Mouse (Mus musculus) hindbrain, embryonic 11.5 days (tissue): ENCODE measurements around the gene Cacna1d. TPM values are rescaled to one million over a fixed set of nuclear protein-coding genes. Genes with fewer than 3 reads are reported as not detected.

ENCODE experiments used
- ATAC-seq: fragments of 200-750 bp; cut with Nextera tagmentation; 2 replicates; pipeline ENCODE4 v1.8.0; 2017; ENCODE audit warnings: mild to moderate bottlenecking, moderate TSS enrichment, moderate library complexity; ENCODE audit not compliant: low FRiP score
- DNase-seq: peaks from one replicate; pipeline ENCODE4 v3.0.0-alpha.2; 2015; ENCODE audit warnings: low spot score
- H3K27ac ChIP-seq: fragments of 300-500 bp; sonication (generic); 2 replicates; pipeline ENCODE4 v1.5.1; 2014; ENCODE audit warnings: mild to moderate bottlenecking, low read depth, low read length
- H3K27me3 ChIP-seq: fragments of 300-500 bp; sonication (generic); 2 replicates; pipeline ENCODE4 v1.6.1; 2014; ENCODE audit warnings: mild to moderate bottlenecking, low read length, moderate library complexity, mixed read lengths; ENCODE audit not compliant: control insufficient read depth, insufficient read depth
- H3K36me3 ChIP-seq: fragments of 300-500 bp; sonication (generic); 2 replicates; pipeline ENCODE4 v1.6.1; 2014; ENCODE audit warnings: mild to moderate bottlenecking, low read length, moderate library complexity, mixed read lengths; ENCODE audit not compliant: control insufficient read depth, insufficient read depth
- H3K4me1 ChIP-seq: fragments of 300-500 bp; sonication (generic); replicated peaks from 2 replicates; pipeline ENCODE4 v1.6.1; 2014; ENCODE audit warnings: low read length, mixed read lengths; ENCODE audit not compliant: control insufficient read depth, insufficient read depth
- H3K4me2 ChIP-seq: fragments of 300-500 bp; sonication (generic); replicated peaks from 2 replicates; pipeline ENCODE4 v1.6.1; 2014; ENCODE audit warnings: mild to moderate bottlenecking, low read depth, low read length
- H3K4me3 ChIP-seq: fragments of 300-500 bp; sonication (generic); 2 replicates; pipeline ENCODE4 v1.5.1; 2014; ENCODE audit warnings: low read depth, low read length
- H3K9ac ChIP-seq: fragments of 300-500 bp; sonication (generic); 2 replicates; pipeline ENCODE4 v1.6.1; 2014; ENCODE audit warnings: low read depth, low read length
- H3K9me3 ChIP-seq: fragments of 300-500 bp; sonication (generic); 2 replicates; pipeline ENCODE4 v1.6.1; 2016; ENCODE audit warnings: low read length; ENCODE audit not compliant: control insufficient read depth
- WGBS: fragments of 180-500 bp; shearing (Covaris S2); extraction: QIAGEN DNeasy Blood & Tissue Kit; methylation state at CpG from one replicate; pipeline ENCODE4 v1.1.7; 2014; 5-methylcytosine and 5-hydroxymethylcytosine counted together
- polyA plus RNA-seq: library from polyadenylated mRNA; unstranded; fragments of >200 nt; fragmentation: Nextera tagmentation; extraction: Ambion mirVana; gene quantifications from 2 replicates; pipeline ENCODE4 v1.2.1, GENCODE M21; 2014

Gene Cacna1d
- polyA plus RNA-seq, 1 experiment from 2014 or later = 2.9 TPM

DNA sequence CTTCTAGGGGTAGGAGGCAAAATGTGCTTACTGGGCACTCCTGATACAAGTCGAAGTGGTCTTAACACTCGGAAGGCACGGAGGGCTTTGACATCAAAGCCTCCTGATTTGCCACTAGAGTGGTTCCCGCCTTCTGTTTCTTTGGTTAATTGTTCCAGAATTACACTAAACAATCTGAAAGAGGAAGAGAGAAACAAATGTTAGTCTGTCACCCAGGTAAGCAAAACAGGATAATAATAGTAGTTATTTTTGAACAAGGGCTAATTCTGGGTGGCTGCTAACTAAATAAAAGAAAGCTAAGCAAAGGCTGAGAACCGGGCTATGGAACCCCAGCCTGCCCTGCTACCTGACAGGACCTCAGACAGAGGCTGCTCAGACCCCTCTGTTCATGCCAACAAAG, 307.2 kb downstream of the Cacna1d start:
- Histone ChIP-seq H3K27me3 (no peaks in the 10 kb centered on the region), H3K36me3 (no peaks in the 10 kb centered on the region), H3K9ac (no peak overlapping the region), H3K4me1 (no peaks in the 10 kb centered on the region), H3K4me3 (no peak overlapping the region), H3K9me3 (no peaks in the 10 kb centered on the region), H3K4me2 (no peak overlapping the region), H3K27ac (no peak overlapping the region)
- no peak for ATAC-seq
- WGBS = 75% methylated on average over 5 of the region's 5 CpGs
- DNase-seq = no peak

DNA sequence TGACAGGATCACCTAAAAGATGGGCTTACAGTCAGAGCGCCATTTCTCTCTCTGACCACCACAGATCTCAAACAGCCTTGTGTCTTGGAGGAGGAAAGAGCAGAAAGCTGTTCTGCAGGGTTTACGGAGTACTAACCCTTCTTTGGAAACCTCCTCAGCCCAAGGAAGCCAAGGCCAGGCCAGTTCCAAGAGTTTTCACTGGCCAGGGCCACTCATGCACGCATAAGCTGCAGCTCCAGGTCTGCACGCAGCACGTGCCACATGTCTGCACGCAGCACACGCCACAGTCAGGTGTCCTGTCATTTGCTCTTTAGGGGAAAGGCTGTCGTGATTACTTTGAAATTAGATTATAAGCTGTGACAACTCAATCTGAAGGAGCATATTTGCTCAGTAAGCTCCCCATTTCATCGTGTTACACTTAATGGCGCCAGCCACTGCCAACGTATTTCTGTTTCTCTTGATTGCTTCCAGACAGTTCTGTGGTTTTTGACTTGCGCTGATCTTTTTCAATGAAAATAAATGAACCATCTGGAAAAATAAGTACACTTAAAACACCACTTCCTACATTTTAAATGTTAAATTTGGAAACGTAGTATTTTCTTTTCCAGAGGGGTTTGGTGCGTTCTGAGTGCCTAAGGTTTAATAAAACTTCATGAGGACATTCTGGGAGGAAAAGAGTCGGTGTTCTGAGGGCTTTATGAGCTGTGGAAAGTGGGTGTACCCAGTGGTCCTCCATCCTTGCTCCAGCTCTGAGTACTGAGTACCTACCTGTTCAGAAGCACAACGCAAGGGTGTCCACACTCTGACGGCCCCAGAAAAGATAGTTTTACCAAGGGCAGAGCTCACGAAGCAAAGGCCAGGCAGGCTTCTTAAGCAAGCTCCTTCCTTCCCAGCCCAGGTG, 308.4 kb downstream of the Cacna1d start:
- H3K4me1 ChIP-seq = no peaks in the 10 kb centered on the region
- no peaks in the 10 kb centered on the region for H3K9me3 ChIP-seq
- no peak overlapping the region for H3K9ac ChIP-seq
- no peaks in the 10 kb centered on the region for H3K36me3 ChIP-seq
- no peak overlapping the region for H3K4me2 ChIP-seq
- no peak overlapping the region for H3K27ac ChIP-seq
- no peak overlapping the region for H3K4me3 ChIP-seq
- ATAC-seq = no peak
- no peaks in the 10 kb centered on the region for H3K27me3 ChIP-seq
- WGBS = 84% methylated on average over 18 of the region's 18 CpGs
- DNase-seq = no peak

DNA sequence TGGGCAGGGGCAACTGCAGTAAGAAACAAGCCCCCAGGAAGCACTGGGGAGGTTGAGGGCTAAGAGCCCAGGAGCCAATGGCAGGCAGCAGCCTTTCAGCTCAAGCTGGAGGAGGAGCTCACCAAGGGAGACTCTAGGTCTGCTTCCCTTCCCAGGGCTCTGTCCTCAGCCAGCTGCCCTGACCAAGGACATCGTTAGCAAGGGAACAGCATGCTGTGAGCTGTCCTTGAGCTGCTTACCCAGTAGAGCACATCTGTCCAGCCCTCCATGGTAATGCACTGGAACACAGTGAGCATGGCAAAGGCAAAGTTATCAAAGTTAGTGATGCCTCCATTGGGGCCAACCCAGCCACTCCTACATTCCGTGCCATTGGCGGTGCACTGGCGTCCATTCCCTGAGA, 312.9 kb downstream of the Cacna1d start:
- 83% methylated on average over 4 of the region's 4 CpGs for WGBS
- Histone ChIP-seq H3K27me3 (no peaks in the 10 kb centered on the region), H3K36me3 (no peaks in the 10 kb centered on the region), H3K4me2 (no peak overlapping the region), H3K27ac (no peak overlapping the region), H3K9me3 (no peaks in the 10 kb centered on the region), H3K4me3 (no peak overlapping the region), H3K9ac (no peak overlapping the region), H3K4me1 (no peaks in the 10 kb centered on the region)
- no peak for ATAC-seq
- no peak for DNase-seq

DNA sequence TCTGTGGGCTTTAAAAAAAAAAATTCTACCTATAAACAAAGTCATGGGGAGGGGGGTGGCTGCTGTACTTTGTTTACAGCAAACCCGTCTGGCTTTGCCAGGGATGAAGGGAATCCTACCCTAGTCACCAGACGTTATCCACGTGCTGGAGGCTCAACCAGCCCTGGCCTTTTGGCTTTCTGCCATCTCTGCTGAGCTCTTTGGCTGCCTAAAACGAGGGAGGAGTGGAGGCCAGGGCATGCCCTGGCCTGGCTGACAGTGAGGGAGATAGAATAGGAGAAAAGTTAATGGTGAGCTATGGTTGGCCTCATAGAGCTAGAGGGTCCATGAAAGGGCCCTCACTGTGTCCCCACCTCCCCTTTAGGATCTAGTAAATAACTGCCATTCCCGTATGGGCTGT, 313.4 kb downstream of the Cacna1d start:
- WGBS = 65% methylated on average over 5 of the region's 5 CpGs
- H3K9me3 ChIP-seq = no peaks in the 10 kb centered on the region
- DNase-seq = no peak

DNA sequence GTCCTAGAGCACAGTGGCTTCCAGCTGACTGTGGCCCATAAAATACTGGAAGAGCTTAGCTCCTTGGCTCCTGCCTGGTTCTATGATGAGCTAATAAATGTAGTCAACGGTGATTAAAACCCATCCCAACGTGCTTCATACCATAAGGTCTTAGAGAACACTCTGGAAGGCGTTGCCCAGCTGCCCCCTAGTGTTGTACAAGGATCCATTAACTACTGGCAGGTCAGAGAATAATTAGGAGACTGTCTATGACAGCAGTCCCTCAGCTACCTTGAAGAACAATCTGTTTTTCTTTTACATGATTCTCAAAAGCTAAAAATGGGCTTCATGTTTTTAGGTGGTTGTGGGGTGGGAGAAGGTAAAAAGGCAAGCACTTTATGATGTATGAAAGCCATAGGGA, 315.9 kb downstream of the Cacna1d start:
- Histone ChIP-seq H3K4me1 (no peaks in the 10 kb centered on the region), H3K4me3 (no peak overlapping the region), H3K36me3 (no peaks in the 10 kb centered on the region), H3K27ac (no peak overlapping the region), H3K4me2 (no peak overlapping the region), H3K9me3 (no peaks in the 10 kb centered on the region), H3K9ac (no peak overlapping the region), H3K27me3 (no peaks in the 10 kb centered on the region)
- DNase-seq (no peak), ATAC-seq (no peak)
- 67% methylated on average over 3 of the region's 3 CpGs for WGBS

More for the DNA sequence above, 313.4 kb downstream of the Cacna1d start:
- H3K36me3 ChIP-seq = no peaks in the 10 kb centered on the region
- no peaks in the 10 kb centered on the region for H3K4me1 ChIP-seq
- ATAC-seq = no peak
- H3K27ac ChIP-seq = no peak overlapping the region
- no peaks in the 10 kb centered on the region for H3K27me3 ChIP-seq
- no peak overlapping the region for H3K4me3 ChIP-seq
- no peak overlapping the region for H3K9ac ChIP-seq
- no peak overlapping the region for H3K4me2 ChIP-seq

DNA sequence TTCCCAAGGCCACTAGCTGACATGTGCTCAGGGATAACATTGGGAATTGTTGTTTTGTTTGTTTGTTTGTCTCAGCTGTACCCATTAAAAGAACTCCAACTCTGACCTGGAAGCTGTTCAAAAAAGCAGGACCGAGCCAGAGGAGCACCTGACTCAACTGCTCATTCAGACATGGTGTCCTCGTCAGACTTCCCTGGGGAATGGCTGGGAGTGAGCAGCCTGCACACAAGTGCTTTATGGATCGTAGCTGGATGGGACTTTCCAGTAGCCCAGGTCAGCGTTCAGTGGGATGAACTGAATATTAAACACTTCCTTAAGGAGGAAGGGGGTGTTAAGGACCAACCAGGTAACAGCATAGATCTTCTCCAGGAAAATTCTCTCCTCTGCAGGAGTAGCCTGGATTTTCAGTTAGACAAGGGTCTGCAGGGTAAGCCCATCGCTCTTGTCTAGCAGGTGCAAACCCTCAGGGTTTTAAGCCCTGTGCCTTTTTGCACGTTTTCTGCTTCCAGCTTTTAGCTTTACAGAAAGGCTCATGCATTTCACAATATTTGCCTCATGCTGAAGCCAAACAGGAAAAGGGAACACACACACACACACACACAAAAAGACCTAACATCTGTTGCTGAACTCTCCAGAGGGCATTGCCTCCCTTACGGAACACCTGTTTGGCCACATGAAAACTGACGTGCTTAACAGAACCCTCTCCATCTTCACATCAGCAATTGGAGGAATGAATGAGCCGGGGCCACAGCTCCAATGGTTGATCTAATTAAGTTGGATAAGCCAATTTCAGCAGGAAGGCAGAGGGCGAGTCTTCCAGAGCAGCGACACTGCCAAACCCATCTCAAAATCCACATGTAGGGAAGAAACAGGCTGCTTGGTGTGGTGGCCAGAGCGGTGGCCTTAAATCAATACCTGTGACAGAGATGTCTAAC, 318.2 kb downstream of the Cacna1d start:
- no peak for DNase-seq
- Histone ChIP-seq H3K27ac (no peak overlapping the region), H3K36me3 (no peaks in the 10 kb centered on the region), H3K27me3 (no peaks in the 10 kb centered on the region), H3K4me1 (no peaks in the 10 kb centered on the region), H3K9me3 (no peaks in the 10 kb centered on the region), H3K4me3 (no peak overlapping the region), H3K9ac (no peak overlapping the region), H3K4me2 (no peak overlapping the region)
- ATAC-seq = no peak
- WGBS = 83% methylated on average over 12 of the region's 12 CpGs

DNA sequence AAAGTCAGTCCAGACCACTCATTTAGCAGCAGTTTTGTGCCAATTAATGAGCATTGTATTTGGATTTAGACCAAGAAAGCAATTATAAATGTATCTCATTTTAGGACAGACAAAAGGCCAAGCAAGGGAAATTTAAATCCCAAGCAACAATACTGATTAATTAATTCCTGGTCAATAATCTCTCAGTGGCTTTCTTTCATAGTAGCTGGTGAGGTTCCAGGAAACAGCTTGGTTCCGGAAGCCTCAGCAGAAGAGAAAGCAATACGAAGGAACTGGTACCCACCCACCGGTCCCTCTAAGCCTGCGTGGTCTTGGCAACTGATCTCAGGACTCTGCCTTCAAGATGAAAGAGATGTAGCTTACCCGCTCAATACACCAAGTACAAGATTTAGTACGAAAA, 319.7 kb downstream of the Cacna1d start:
- Histone ChIP-seq H3K27ac (no peak overlapping the region), H3K4me2 (no peak overlapping the region), H3K4me3 (no peak overlapping the region), H3K9ac (no peak overlapping the region), H3K36me3 (no peaks in the 10 kb centered on the region), H3K27me3 (no peaks in the 10 kb centered on the region), H3K4me1 (no peaks in the 10 kb centered on the region), H3K9me3 (no peaks in the 10 kb centered on the region)
- ATAC-seq (no peak), DNase-seq (no peak)
- WGBS = 93% methylated on average over 6 of the region's 6 CpGs

DNA sequence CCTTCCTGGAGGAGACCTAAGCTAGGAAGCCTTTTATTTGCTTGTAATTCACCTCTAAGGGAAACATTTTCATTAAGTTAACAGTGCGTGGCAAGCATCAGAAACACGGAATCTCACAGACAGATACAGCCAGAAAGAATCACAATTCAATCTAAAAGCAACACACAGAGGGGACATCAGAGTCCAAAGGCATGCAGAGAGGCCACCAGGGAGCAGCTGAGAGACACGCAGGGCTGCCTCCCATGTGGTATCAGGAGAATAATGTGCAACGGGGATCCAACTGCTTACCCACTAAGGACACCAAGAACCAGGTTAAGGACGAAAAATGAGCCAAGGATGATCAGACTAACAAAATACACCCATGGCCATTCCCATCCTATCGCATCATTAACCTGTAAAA, 320.2 kb downstream of the Cacna1d start:
- H3K36me3 ChIP-seq = no peaks in the 10 kb centered on the region
- ATAC-seq (no peak), DNase-seq (no peak)
- H3K9me3 ChIP-seq = no peaks in the 10 kb centered on the region
- H3K4me2 ChIP-seq = no peak overlapping the region
- H3K27ac ChIP-seq = no peak overlapping the region
- no peaks in the 10 kb centered on the region for H3K4me1 ChIP-seq
- H3K4me3 ChIP-seq = no peak overlapping the region
- H3K9ac ChIP-seq = no peak overlapping the region
- no peaks in the 10 kb centered on the region for H3K27me3 ChIP-seq
- WGBS = 54% methylated on average over 6 of the region's 6 CpGs
